Comparison of ENCODE assay signal across 13 mouse cellular contexts in genomic region chr8:109958036-109958655, GRCm38 (mm10). TPM values are rescaled to one million over a fixed set of nuclear protein-coding genes. Genes with fewer than 3 reads are reported as not detected.
DNase-seq lines count a peak whose midpoint lies in the region; ATAC-seq and TF ChIP-seq lines count a peak whose summit lies in the region.
"Had no signal": no experiment of that assay in that cellular context is flagged by ENCODE, and none has a peak within 500 bp of the region (broad histone marks: within the 10 kb centered on the region; RNA-seq: fewer than 3 reads in every experiment).

No protein-coding gene starts in this region.

- 25% methylated on average over 12 of the region's 12 CpGs for WGBS in embryonic facial prominence, embryonic 12.5 days
- WGBS in embryonic facial prominence, embryonic 10.5 days: 27% methylated on average over 12 of the region's 12 CpGs
- WGBS in limb, embryonic 12.5 days: 30% methylated on average over 9 of the region's 12 CpGs
- 32% methylated on average over 12 of the region's 12 CpGs for WGBS in limb, embryonic 10.5 days
- 20% methylated on average over 12 of the region's 12 CpGs for WGBS in lung, embryonic 16.5 days

- no peak for DNase-seq in embryonic facial prominence, embryonic 10.5 days (ENCODE audit: low spot score)
- DNase-seq in limb, embryonic 10.5 days (ENCODE audit: low spot score): no peak
- no peak for DNase-seq in Patski (ENCODE audit: low read depth, low spot score)
- no peak for DNase-seq in gastrocnemius, postnatal 25 days
- DNase-seq: layer of hippocampus, adult 9-11 months had no signal

- TF ChIP-seq CTCF in Patski (IDR thresholded peaks at IDR 0.05): no peak

- ATAC-seq in embryonic facial prominence, embryonic 12.5 days (ENCODE audit: insufficient number of reproducible peaks, insufficient read depth, low FRiP score, low TSS enrichment): no peak
- no peak for ATAC-seq in limb, embryonic 12.5 days (ENCODE audit: insufficient number of reproducible peaks, insufficient read depth, low FRiP score, low TSS enrichment, low read depth)
- ATAC-seq in Patski: peak; percentile 84
- ATAC-seq in lung, embryonic 16.5 days (ENCODE audit: low read depth): no peak
- ATAC-seq in activated CD4-positive, CD25-positive, alpha-beta regulatory T cell, adult 4 months: no peak

- peaks cover 42% of the 10 kb centered on the region for H3K27me3 ChIP-seq in embryonic facial prominence, embryonic 12.5 days
- peaks cover 51% of the 10 kb centered on the region for H3K27me3 ChIP-seq in embryonic facial prominence, embryonic 10.5 days (replicated peaks; ENCODE audit: low read depth, poor library complexity, severe bottlenecking)
- H3K27me3 ChIP-seq in limb, embryonic 12.5 days: peaks cover 72% of the 10 kb centered on the region
- peaks cover 92% of the 10 kb centered on the region for H3K27me3 ChIP-seq in limb, embryonic 10.5 days (ENCODE audit: low read depth, poor library complexity, severe bottlenecking)
- H3K27me3 ChIP-seq in Patski: no peaks in the 10 kb centered on the region
- H3K27me3 ChIP-seq in lung, embryonic 16.5 days (ENCODE audit: control insufficient read depth, insufficient read depth, low read depth, low read length): peaks cover 21% of the 10 kb centered on the region

- H3K4me1 ChIP-seq in embryonic facial prominence, embryonic 12.5 days: peaks cover 24% of the 10 kb centered on the region
- peaks cover 39% of the 10 kb centered on the region for H3K4me1 ChIP-seq in embryonic facial prominence, embryonic 10.5 days
- peaks cover 26% of the 10 kb centered on the region for H3K4me1 ChIP-seq in limb, embryonic 12.5 days (replicated peaks)
- peaks cover 23% of the 10 kb centered on the region for H3K4me1 ChIP-seq in limb, embryonic 10.5 days
- H3K4me1 ChIP-seq in lung, embryonic 16.5 days (replicated peaks; ENCODE audit: control insufficient read depth, insufficient read depth, low read length): peaks cover 10% of the 10 kb centered on the region; the same call in 1 of the 2 replicates

- POLR2A ChIA-PET in Patski (lab: Charles Lee): no interaction called here

- H3K9me3 ChIP-seq in embryonic facial prominence, embryonic 12.5 days: no peaks in the 10 kb centered on the region
- no peaks in the 10 kb centered on the region for H3K9me3 ChIP-seq in embryonic facial prominence, embryonic 10.5 days
- H3K9me3 ChIP-seq in limb, embryonic 12.5 days: no peaks in the 10 kb centered on the region
- H3K9me3 ChIP-seq in limb, embryonic 10.5 days (replicated peaks): no peaks in the 10 kb centered on the region
- H3K9me3 ChIP-seq in lung, embryonic 16.5 days (ENCODE audit: control insufficient read depth, low read length): no peaks in the 10 kb centered on the region
- H3K9me3 ChIP-seq: neural tube, embryonic 15.5 days had no signal

- CTCF ChIA-PET in Patski (lab: Charles Lee): no interaction called here

- in situ Hi-C loops in Patski (cut with MboI; ENCODE audit: low pct_unique_long_range_greater_than_20kb): no loop called here

- no peak overlapping the region for H3K4me2 ChIP-seq in embryonic facial prominence, embryonic 12.5 days (replicated peaks)
- no peak overlapping the region for H3K4me2 ChIP-seq in limb, embryonic 12.5 days
- 0 out of 2 replicates have a peak overlapping the region, but pooled peaks have one; percentile 15 for H3K4me2 ChIP-seq in lung, embryonic 16.5 days (ENCODE audit: low read depth, low read length)

- H3K36me3 ChIP-seq in embryonic facial prominence, embryonic 12.5 days: no peaks in the 10 kb centered on the region
- H3K36me3 ChIP-seq in embryonic facial prominence, embryonic 10.5 days (replicated peaks): no peaks in the 10 kb centered on the region
- no peaks in the 10 kb centered on the region for H3K36me3 ChIP-seq in limb, embryonic 12.5 days
- no peaks in the 10 kb centered on the region for H3K36me3 ChIP-seq in limb, embryonic 10.5 days
- no peaks in the 10 kb centered on the region for H3K36me3 ChIP-seq in lung, embryonic 16.5 days (ENCODE audit: control insufficient read depth, insufficient read depth, low read length)
- H3K36me3 ChIP-seq: neural tube, embryonic 15.5 days had no signal

- no peak overlapping the region for H3K4me3 ChIP-seq in embryonic facial prominence, embryonic 12.5 days
- H3K4me3 ChIP-seq in embryonic facial prominence, embryonic 10.5 days: no peak overlapping the region
- H3K4me3 ChIP-seq in limb, embryonic 12.5 days (replicated peaks): no peak overlapping the region
- H3K4me3 ChIP-seq in limb, embryonic 10.5 days: no peak overlapping the region
- H3K4me3 ChIP-seq in lung, embryonic 16.5 days (ENCODE audit: low read length): no peak overlapping the region
- H3K4me3 ChIP-seq: neural tube, embryonic 15.5 days had no signal

- no peak overlapping the region for H3K9ac ChIP-seq in embryonic facial prominence, embryonic 12.5 days
- H3K9ac ChIP-seq in limb, embryonic 12.5 days (replicated peaks): peak overlapping the region; percentile 34; the same call in 1 of the 2 replicates
- no peak overlapping the region for H3K9ac ChIP-seq in lung, embryonic 16.5 days (ENCODE audit: low read length)
- H3K9ac ChIP-seq: neural tube, embryonic 15.5 days had no signal

- peak overlapping the region; percentile 71 for H3K27ac ChIP-seq in embryonic facial prominence, embryonic 12.5 days
- H3K27ac ChIP-seq in embryonic facial prominence, embryonic 10.5 days (replicated peaks): no peak overlapping the region; the same call in 1 of the 2 replicates
- H3K27ac ChIP-seq in limb, embryonic 12.5 days: peak overlapping the region; percentile 12; the same call in 1 of the 2 replicates
- no peak overlapping the region for H3K27ac ChIP-seq in limb, embryonic 10.5 days
- H3K27ac ChIP-seq in lung, embryonic 16.5 days (ENCODE audit: low read length): peak overlapping the region; percentile 70
- H3K27ac ChIP-seq: macrophage; neural tube, embryonic 15.5 days had no signal

RNA-seq across cellular contexts. Expression of gene Marveld3, which starts 3.9 kb away (rescaled TPM):
- 1.5 and 2.2 TPM in 2 replicates for polyA plus RNA-seq in embryonic facial prominence, embryonic 12.5 days (2016; fragmentation: Nextera tagmentation; extraction: Ambion mirVana)
- polyA plus RNA-seq in embryonic facial prominence, embryonic 10.5 days (2016; fragmentation: Nextera tagmentation; extraction: Ambion mirVana): 1.4 and 2.0 TPM in 2 replicates
- polyA plus RNA-seq in limb, embryonic 12.5 days (2016; fragmentation: Nextera tagmentation; extraction: Ambion mirVana): 0.50 and 0.79 TPM in 2 replicates
- 0.39 and 0.89 TPM in 2 replicates for polyA plus RNA-seq in limb, embryonic 10.5 days (2016; fragmentation: Nextera tagmentation; extraction: Ambion mirVana)
- 11.7 TPM for polyA plus RNA-seq in Patski (2021)
- 7.4 and 9.2 TPM in 2 replicates for polyA plus RNA-seq in lung, embryonic 16.5 days (2015; fragmentation: Nextera tagmentation; extraction: Ambion mirVana)
- not detected for polyA plus RNA-seq in activated CD4-positive, CD25-positive, alpha-beta regulatory T cell, adult 4 months (2017; shearing (Covaris generic))
- not detected for total RNA-seq in gastrocnemius, postnatal 25 days (2021)
- total RNA-seq: hematopoietic stem cell, adult 5-6 weeks had no signal
- polyA plus RNA-seq: macrophage had no signal

RNA-seq across cellular contexts. Expression of gene Tat, which starts 32.1 kb away (rescaled TPM):
- polyA plus RNA-seq in embryonic facial prominence, embryonic 12.5 days (2016; fragmentation: Nextera tagmentation; extraction: Ambion mirVana): not detected in 2 replicates
- not detected in 2 replicates for polyA plus RNA-seq in embryonic facial prominence, embryonic 10.5 days (2016; fragmentation: Nextera tagmentation; extraction: Ambion mirVana)
- polyA plus RNA-seq in limb, embryonic 12.5 days (2016; fragmentation: Nextera tagmentation; extraction: Ambion mirVana): not detected in 2 replicates
- not detected in 2 replicates for polyA plus RNA-seq in limb, embryonic 10.5 days (2016; fragmentation: Nextera tagmentation; extraction: Ambion mirVana)
- polyA plus RNA-seq in Patski (2021): 0.04 TPM
- polyA plus RNA-seq in lung, embryonic 16.5 days (2015; fragmentation: Nextera tagmentation; extraction: Ambion mirVana): 0.16 TPM in 1 of 2 replicates, not detected in the other
- not detected for polyA plus RNA-seq in activated CD4-positive, CD25-positive, alpha-beta regulatory T cell, adult 4 months (2017; shearing (Covaris generic))
- not detected for total RNA-seq in gastrocnemius, postnatal 25 days (2021)
- total RNA-seq: hematopoietic stem cell, adult 5-6 weeks had no signal
- polyA plus RNA-seq: embryonic facial prominence, embryonic 11.5 days; macrophage; neural tube, embryonic 15.5 days had no signal

Comparison
In these comparisons a context has a peak if more than half of its experiments do, and no peak if none do; other contexts are left out.
1. H3K27ac ChIP-seq: peak in embryonic facial prominence, embryonic 12.5 days (single experiment), limb, embryonic 12.5 days (single experiment) and lung, embryonic 16.5 days (single experiment); none in embryonic facial prominence, embryonic 10.5 days (single experiment) and limb, embryonic 10.5 days (single experiment).